Mouse (Mus musculus) bone marrow macrophage, adult 2 months (primary cell): ENCODE measurements around the gene Lman2l.

Experiments
- CTCF ChIP-seq: IDR thresholded peaks from 2 replicates; pipeline ENCODE4 v1.5.1; 2012; ENCODE audit warnings: low read depth, mild to moderate bottlenecking, low read length, moderate library complexity
- POLR2A ChIP-seq: IDR thresholded peaks from 2 replicates; pipeline ENCODE4 v1.6.1; 2012; ENCODE audit warnings: mild to moderate bottlenecking, low read depth, low read length, borderline replicate concordance

DNA sequence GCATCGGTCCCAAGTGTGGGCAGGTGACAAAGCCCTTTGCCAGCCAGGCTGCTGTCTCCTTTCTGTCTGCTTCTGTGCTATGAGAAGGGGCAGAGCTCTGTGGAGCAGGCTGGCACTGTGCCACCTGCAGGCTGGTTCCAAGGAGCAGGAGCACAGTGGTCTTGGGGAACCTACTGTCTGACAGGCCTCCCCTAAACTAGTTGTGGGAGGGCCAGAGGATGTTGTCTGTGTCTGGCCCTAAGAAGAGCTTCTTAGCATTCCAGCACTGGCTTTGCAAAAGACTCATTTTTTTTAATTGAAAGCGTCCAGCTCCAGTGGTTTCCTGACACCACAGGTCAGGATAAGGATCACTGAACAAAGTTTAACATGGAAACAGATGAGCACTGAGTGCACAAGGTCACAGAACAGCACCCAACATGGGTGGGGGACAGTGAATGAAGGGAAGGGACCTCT is 33.3 kb upstream of the Lman2l start:
- TF ChIP-seq POLR2A (no peak), CTCF (no peak)
